Mouse (Mus musculus) embryo, embryonic 11 days (tissue): Measurements from ENCODE around the gene Kcnq2.

Experiments used
- DNase-seq: peaks from one replicate; pipeline ENCODE4 v3.0.0-alpha.2; 2015

The Kcnq2 gene

GRCm38 (mm10) chr2:181146976-181147545 is 12.0 kb upstream of the Kcnq2 start:
- DNase-seq = no peak

- no peak for DNase-seq
Observed at GRCm38 (mm10) chr2:181144675-181145074, 9.6 kb upstream of the Kcnq2 start.

- no peak for DNase-seq
Observed at GRCm38 (mm10) chr2:181143509-181144276, 8.6 kb upstream of the Kcnq2 start.

GRCm38 (mm10) chr2:181142703-181143135 is 7.6 kb upstream of the Kcnq2 start:
- no peak for DNase-seq

GRCm38 (mm10) chr2:181139641-181140193 is 4.6 kb upstream of the Kcnq2 start:
- no peak for DNase-seq

- peak; percentile 83 for DNase-seq
Observed at GRCm38 (mm10) chr2:181136934-181137333, 1.8 kb upstream of the Kcnq2 start.

GRCm38 (mm10) chr2:181135446-181135818 is 332 bp upstream of the Kcnq2 start:
- DNase-seq = no peak

GRCm38 (mm10) chr2:181133837-181134590 is 1.1 kb downstream of the Kcnq2 start:
- DNase-seq = peak; percentile 42

- no peak for DNase-seq
Observed at GRCm38 (mm10) chr2:181130245-181130644, 4.9 kb downstream of the Kcnq2 start.

GRCm38 (mm10) chr2:181128963-181129362 is 6.1 kb downstream of the Kcnq2 start:
- DNase-seq = no peak

GRCm38 (mm10) chr2:181127786-181128185 is 7.3 kb downstream of the Kcnq2 start:
- no peak for DNase-seq

GRCm38 (mm10) chr2:181125726-181126455 is 9.2 kb downstream of the Kcnq2 start:
- DNase-seq = peak; percentile 46

GRCm38 (mm10) chr2:181122642-181123041 is 12.5 kb downstream of the Kcnq2 start:
- no peak for DNase-seq

- peak; percentile 59 for DNase-seq
Observed at GRCm38 (mm10) chr2:181120922-181121449, 14.1 kb downstream of the Kcnq2 start.

GRCm38 (mm10) chr2:181119952-181120351 is 15.1 kb downstream of the Kcnq2 start:
- no peak for DNase-seq

- no peak for DNase-seq
Observed at GRCm38 (mm10) chr2:181116436-181116835, 18.7 kb downstream of the Kcnq2 start.

GRCm38 (mm10) chr2:181115367-181115766 is 19.7 kb downstream of the Kcnq2 start:
- DNase-seq = no peak

- DNase-seq = peak; percentile 39
Observed at GRCm38 (mm10) chr2:181113762-181114361, 21.2 kb downstream of the Kcnq2 start.

- no peak for DNase-seq
Observed at GRCm38 (mm10) chr2:181111665-181112064, 23.4 kb downstream of the Kcnq2 start.

- DNase-seq = no peak
Observed at GRCm38 (mm10) chr2:181104111-181104510, 31.0 kb downstream of the Kcnq2 start.

GRCm38 (mm10) chr2:181102161-181102560 is 32.9 kb downstream of the Kcnq2 start:
- peak; percentile 31 for DNase-seq

- DNase-seq = no peak
Observed at GRCm38 (mm10) chr2:181101626-181102025, 33.5 kb downstream of the Kcnq2 start.
